Mouse (Mus musculus) naive thymus-derived CD4-positive, alpha-beta T cell, adult 2 months (primary cell): ENCODE data around the gene Gpr157.

ENCODE experiments used
- DNase-seq: peaks from one replicate; pipeline ENCODE4 v3.0.0-alpha.2; 2011; ENCODE audit warnings: low read depth

Gpr157 gene

DNA sequence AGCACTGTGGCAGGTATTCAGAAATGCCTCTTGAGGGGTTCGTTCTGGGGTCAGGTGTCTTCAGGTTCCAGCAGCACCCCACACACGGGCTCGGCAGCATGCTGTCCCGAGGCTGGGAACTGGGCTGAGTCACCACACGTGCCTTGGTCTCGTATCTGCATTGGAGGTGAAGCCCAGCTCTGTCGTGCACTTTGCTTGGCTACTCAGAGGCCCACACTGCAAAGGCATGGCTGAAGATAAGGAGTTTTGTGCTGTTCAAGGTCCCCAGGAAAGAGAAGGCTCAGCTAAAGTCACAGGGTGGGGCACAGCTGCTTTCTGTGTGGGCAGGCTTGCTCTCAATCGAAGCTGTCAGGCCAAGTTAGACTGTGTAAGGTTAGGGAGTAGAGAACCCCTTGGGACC is 65.3 kb downstream of the Gpr157 start:
- no peak for DNase-seq

DNA sequence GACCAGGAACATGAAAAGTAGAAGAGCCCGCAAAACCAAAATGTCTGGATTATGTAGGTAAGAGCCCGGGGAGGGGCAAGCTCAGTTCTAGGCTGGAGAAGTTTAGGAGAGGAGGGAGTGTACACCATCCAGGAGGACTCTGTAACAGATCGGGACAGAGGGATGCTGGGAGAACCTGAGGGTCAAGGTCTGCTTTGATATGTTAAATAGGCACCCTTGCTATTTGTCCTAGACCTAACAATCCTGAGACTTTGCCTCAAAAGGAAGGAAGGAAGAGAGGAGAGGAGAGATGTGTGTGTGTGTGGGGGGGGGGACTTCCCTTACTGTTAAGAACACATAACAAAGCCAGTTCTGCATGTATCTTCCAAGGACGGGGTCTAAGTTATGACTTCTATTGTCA is 68.1 kb downstream of the Gpr157 start:
- DNase-seq = no peak
